Mouse (Mus musculus): ENCODE results near the gene Tmem121.

DNA sequence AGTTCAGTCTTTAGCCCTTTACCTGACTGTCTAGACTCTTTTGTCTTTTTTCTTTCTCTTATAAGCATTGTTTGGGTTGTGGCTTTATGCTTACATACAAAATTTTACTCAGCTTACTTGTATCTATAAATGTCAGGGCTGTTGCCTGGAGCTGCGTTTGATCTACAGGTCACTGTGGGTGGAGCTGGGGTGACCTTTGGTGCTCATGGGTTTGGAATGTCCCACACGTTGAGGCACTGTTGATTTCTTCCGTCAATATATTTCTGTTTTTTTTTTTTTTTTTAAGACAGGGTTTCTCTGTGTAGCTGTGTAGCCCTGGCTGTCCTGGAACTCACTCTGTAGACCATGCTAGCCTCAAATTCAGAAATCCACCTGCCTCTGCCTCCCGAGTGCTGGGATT, 4.7 kb upstream of the Tmem121 start:
- no peak for TF ChIP-seq CTCF (IDR thresholded peaks at IDR 0.05; ENCODE audit: insufficient read depth, low read depth, low read length)
- no peak for TF ChIP-seq POLR2A (IDR thresholded peaks at IDR 0.05; ENCODE audit: insufficient read depth, low read depth, low read length)
